Comparison of ENCODE assay signal across 12 mouse cellular contexts in the genomic region with DNA sequence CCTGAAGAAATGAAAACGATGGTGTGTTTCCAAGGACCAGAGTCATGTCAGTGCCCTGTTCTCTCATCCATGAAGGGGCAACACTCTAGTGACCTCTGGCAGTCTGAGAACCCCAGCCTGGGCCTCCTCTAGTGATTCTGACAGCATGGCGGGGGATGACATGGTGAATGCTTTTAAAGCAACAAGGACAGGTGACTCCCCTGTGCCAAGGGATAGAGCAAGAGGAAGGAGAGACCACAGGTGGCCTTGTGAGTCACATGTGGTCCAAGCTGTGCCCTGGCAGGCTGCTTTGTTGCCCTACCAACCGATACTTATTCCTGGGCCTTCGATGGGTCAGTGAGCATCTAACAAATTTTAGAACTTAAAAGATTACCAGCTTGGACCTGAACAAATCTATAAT. TPM values are rescaled to one million over a fixed set of nuclear protein-coding genes. Genes with fewer than 3 reads are reported as not detected.
"Had no signal": no experiment of that assay in that cellular context is flagged by ENCODE, and none has a peak within 500 bp of the region (broad histone marks: within the 10 kb centered on the region; RNA-seq: fewer than 3 reads in every experiment).

No protein-coding gene starts in this region.

- H3K27me3 ChIP-seq: liver, embryonic 13.5 days; lung, embryonic 15.5 days; midbrain, embryonic 15.5 days; neural tube, embryonic 12.5 days had no signal

- H3K27ac ChIP-seq: limb, embryonic 12.5 days; liver, embryonic 13.5 days; lung, embryonic 15.5 days; macrophage; neural tube, embryonic 12.5 days had no signal

- H3K36me3 ChIP-seq: limb, embryonic 12.5 days; liver, embryonic 13.5 days; lung, embryonic 15.5 days; midbrain, embryonic 15.5 days; neural tube, embryonic 12.5 days had no signal

- H3K4me3 ChIP-seq: limb, embryonic 12.5 days; liver, embryonic 13.5 days; lung, embryonic 15.5 days; megakaryocyte, embryonic 14.5 days; midbrain, embryonic 15.5 days; neural tube, embryonic 12.5 days had no signal

- H3K9ac ChIP-seq: limb, embryonic 12.5 days; liver, embryonic 13.5 days; liver, postnatal 0 days; lung, embryonic 15.5 days; midbrain, embryonic 15.5 days; neural tube, embryonic 12.5 days had no signal

- H3K4me1 ChIP-seq: limb, embryonic 12.5 days; lung, embryonic 15.5 days; midbrain, embryonic 15.5 days; neural tube, embryonic 12.5 days had no signal

- DNase-seq: kidney, postnatal 25 days; liver; liver, embryonic 13.5 days; liver, postnatal 0 days; lung, postnatal 14 days; right cerebral cortex, postnatal 14 days had no signal

RNA-seq across cellular contexts. Expression of a gene that starts 54.7 kb away (rescaled TPM):
- polyA plus RNA-seq: macrophage had no signal
